Mouse (Mus musculus): ENCODE results near the gene Olfr493.

The Olfr493 gene

DNA sequence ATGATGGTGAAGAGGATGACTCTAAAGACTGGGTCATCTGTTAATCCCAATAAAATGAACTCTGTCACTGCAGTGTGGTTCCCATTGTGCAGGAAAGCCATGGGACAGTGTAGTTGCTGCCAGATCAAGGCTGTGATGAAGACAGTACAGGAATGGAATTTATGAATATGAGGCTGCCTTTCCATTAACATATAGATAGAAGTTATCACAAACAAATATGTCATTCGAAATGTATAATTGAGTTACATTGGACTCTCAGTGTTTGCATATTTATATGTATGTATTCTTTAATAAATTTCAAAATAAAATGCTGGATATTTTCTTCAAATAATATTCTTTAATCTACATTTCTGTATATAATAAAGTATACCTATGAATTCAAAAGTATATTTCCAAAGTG, at the start of gene Olfr493:
Gene Olfr493 (minus strand): TSS at position 101 of the 400 bp plus-strand sequence.
- in situ Hi-C loops (cut with MboI, MseI) = no loop called here

- in situ Hi-C loops (cut with MboI, MseI) = no loop called here
Observed at GRCm38 (mm10) chr7:108392867-108393266, 46.1 kb upstream of the Olfr493 start, which contains the start of gene Olfr495. TSS of gene Olfr495 (plus strand) at chr7:108393167.

GRCm38 (mm10) chr7:108365035-108365434, 18.3 kb upstream of the Olfr493 start, which contains the start of gene Olfr494:
TSS of gene Olfr494 (plus strand) at chr7:108365335.
- in situ Hi-C loops (cut with MboI, MseI) = no loop called here

DNA sequence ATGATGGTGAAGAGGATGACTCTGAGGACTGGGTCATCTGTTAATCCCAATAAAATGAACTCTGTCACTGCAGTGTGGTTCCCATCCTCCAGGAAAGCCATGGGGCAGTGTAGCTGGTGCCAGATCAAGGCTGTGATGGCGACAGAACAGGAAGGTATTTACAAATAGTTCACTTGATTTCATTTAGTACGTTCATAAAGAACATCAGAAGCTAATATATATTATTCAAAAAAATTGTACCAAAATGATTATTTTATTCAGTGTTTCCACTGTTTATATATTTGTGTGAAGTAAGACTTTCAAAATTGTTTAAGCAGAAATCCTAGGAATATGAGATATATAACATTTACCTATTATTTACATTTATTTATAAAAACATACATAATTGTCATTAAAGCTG, 23.2 kb downstream of the Olfr493 start, which contains the start of gene Olfr492:
Gene Olfr492 (minus strand): TSS at position 101 of the 400 bp plus-strand sequence.
- in situ Hi-C loops (cut with MboI, MseI) = no loop called here

GRCm38 (mm10) chr7:108313151-108313550, 33.6 kb downstream of the Olfr493 start, which contains the start of gene Olfr491:
TSS of gene Olfr491 (plus strand) at chr7:108313451.
- in situ Hi-C loops (cut with MboI, MseI) = no loop called here

Data from regulatory T cell (primary cell).